Mouse (Mus musculus): Measurements from ENCODE around the gene Cwc22. TPM values are rescaled to one million over a fixed set of nuclear protein-coding genes. Genes with fewer than 3 reads are reported as not detected.
A peak's percentile ranks its signal among the peaks of the same experiment; 100 is the strongest.

Gene Cwc22
- 34.7 and 38.5 TPM in 2 replicates for polyA plus RNA-seq (2014; fragmentation: Nextera tagmentation; extraction: Ambion mirVana)

GRCm38 (mm10) chr2:77945596-77946485 is at the start of gene Cwc22:
Gene Cwc22 (minus strand): TSS chr2:77946375.
- WGBS = under 1% methylated on average over 55 of the region's 55 CpGs

GRCm38 (mm10) chr2:77993727-77994401 is 47.7 kb upstream of the Cwc22 start:
- H3K36me3 ChIP-seq (ENCODE audit: control insufficient read depth, insufficient read depth, low read length) = no peaks in the 10 kb centered on the region
- 70% methylated on average over 4 of the region's 4 CpGs for WGBS
- no peak overlapping the region for H3K9ac ChIP-seq (replicated peaks; ENCODE audit: low read depth, low read length)
- no peak overlapping the region for H3K27ac ChIP-seq (ENCODE audit: low read length)
- no peaks in the 10 kb centered on the region for H3K27me3 ChIP-seq (ENCODE audit: control insufficient read depth, insufficient read depth, low read length)
- no peaks in the 10 kb centered on the region for H3K9me3 ChIP-seq (ENCODE audit: control insufficient read depth, low read depth, low read length)
- H3K4me1 ChIP-seq (ENCODE audit: control insufficient read depth, insufficient read depth, low read length) = no peaks in the 10 kb centered on the region
- H3K4me2 ChIP-seq (replicated peaks; ENCODE audit: low read depth, low read length) = no peak overlapping the region
- ATAC-seq (ENCODE audit: insufficient number of reproducible peaks, insufficient read depth, low FRiP score, low read depth) = no peak
- H3K4me3 ChIP-seq (ENCODE audit: low read depth, low read length) = no peak overlapping the region

More at GRCm38 (mm10) chr2:77945596-77946485, at the start of gene Cwc22:
- no peaks in the 10 kb centered on the region for H3K36me3 ChIP-seq (ENCODE audit: control insufficient read depth, insufficient read depth, low read length)
- H3K9me3 ChIP-seq (ENCODE audit: control insufficient read depth, low read depth, low read length) = no peaks in the 10 kb centered on the region
- ATAC-seq (ENCODE audit: insufficient number of reproducible peaks, insufficient read depth, low FRiP score, low read depth) = peak; percentile 90
- H3K27ac ChIP-seq (ENCODE audit: low read length) = peak within 1 kb of the TSS; percentile 68
- peaks cover 11% of the 10 kb centered on the region; the same call in 1 of the 2 replicates for H3K4me1 ChIP-seq (ENCODE audit: control insufficient read depth, insufficient read depth, low read length)
- peak within 1 kb of the TSS; percentile 81 for H3K4me3 ChIP-seq (ENCODE audit: low read depth, low read length)
- peak within 1 kb of the TSS; percentile 59 for H3K4me2 ChIP-seq (replicated peaks; ENCODE audit: low read depth, low read length)
- H3K27me3 ChIP-seq (ENCODE audit: control insufficient read depth, insufficient read depth, low read length) = no peaks in the 10 kb centered on the region
- peak within 1 kb of the TSS; percentile 93 for H3K9ac ChIP-seq (replicated peaks; ENCODE audit: low read depth, low read length)

GRCm38 (mm10) chr2:77992951-77993604 is 46.9 kb upstream of the Cwc22 start:
- H3K27ac ChIP-seq (ENCODE audit: low read length) = no peak overlapping the region
- H3K36me3 ChIP-seq (ENCODE audit: control insufficient read depth, insufficient read depth, low read length) = no peaks in the 10 kb centered on the region
- no peak for ATAC-seq (ENCODE audit: insufficient number of reproducible peaks, insufficient read depth, low FRiP score, low read depth)
- 74% methylated on average over 3 of the region's 3 CpGs for WGBS
- H3K9ac ChIP-seq (replicated peaks; ENCODE audit: low read depth, low read length) = no peak overlapping the region
- H3K4me2 ChIP-seq (replicated peaks; ENCODE audit: low read depth, low read length) = no peak overlapping the region
- no peaks in the 10 kb centered on the region for H3K4me1 ChIP-seq (ENCODE audit: control insufficient read depth, insufficient read depth, low read length)
- H3K4me3 ChIP-seq (ENCODE audit: low read depth, low read length) = no peak overlapping the region
- no peaks in the 10 kb centered on the region for H3K27me3 ChIP-seq (ENCODE audit: control insufficient read depth, insufficient read depth, low read length)
- no peaks in the 10 kb centered on the region for H3K9me3 ChIP-seq (ENCODE audit: control insufficient read depth, low read depth, low read length)

- Histone ChIP-seq H3K4me3 (ENCODE audit: low read depth, low read length) (no peak overlapping the region), H3K36me3 (ENCODE audit: control insufficient read depth, insufficient read depth, low read length) (no peaks in the 10 kb centered on the region), H3K4me1 (ENCODE audit: control insufficient read depth, insufficient read depth, low read length) (no peaks in the 10 kb centered on the region), H3K27me3 (ENCODE audit: control insufficient read depth, insufficient read depth, low read length) (no peaks in the 10 kb centered on the region), H3K4me2 (replicated peaks; ENCODE audit: low read depth, low read length) (no peak overlapping the region), H3K27ac (ENCODE audit: low read length) (no peak overlapping the region), H3K9ac (replicated peaks; ENCODE audit: low read depth, low read length) (no peak overlapping the region), H3K9me3 (ENCODE audit: control insufficient read depth, low read depth, low read length) (no peaks in the 10 kb centered on the region)
- WGBS = 67% methylated on average over 2 of the region's 2 CpGs
- no peak for ATAC-seq (ENCODE audit: insufficient number of reproducible peaks, insufficient read depth, low FRiP score, low read depth)
Observed at GRCm38 (mm10) chr2:77990820-77991219, 44.6 kb upstream of the Cwc22 start.

- Histone ChIP-seq H3K4me2 (replicated peaks; ENCODE audit: low read depth, low read length) (no peak overlapping the region), H3K4me1 (ENCODE audit: control insufficient read depth, insufficient read depth, low read length) (no peaks in the 10 kb centered on the region), H3K9ac (replicated peaks; ENCODE audit: low read depth, low read length) (no peak overlapping the region), H3K36me3 (ENCODE audit: control insufficient read depth, insufficient read depth, low read length) (no peaks in the 10 kb centered on the region), H3K4me3 (ENCODE audit: low read depth, low read length) (no peak overlapping the region), H3K27me3 (ENCODE audit: control insufficient read depth, insufficient read depth, low read length) (no peaks in the 10 kb centered on the region), H3K27ac (ENCODE audit: low read length) (no peak overlapping the region), H3K9me3 (ENCODE audit: control insufficient read depth, low read depth, low read length) (no peaks in the 10 kb centered on the region)
- ATAC-seq (ENCODE audit: insufficient number of reproducible peaks, insufficient read depth, low FRiP score, low read depth) = no peak
Observed at GRCm38 (mm10) chr2:77990121-77990520, 43.9 kb upstream of the Cwc22 start.

- no peak overlapping the region for H3K9ac ChIP-seq (replicated peaks; ENCODE audit: low read depth, low read length)
- H3K27me3 ChIP-seq (ENCODE audit: control insufficient read depth, insufficient read depth, low read length) = no peaks in the 10 kb centered on the region
- H3K4me2 ChIP-seq (replicated peaks; ENCODE audit: low read depth, low read length) = no peak overlapping the region
- no peaks in the 10 kb centered on the region for H3K36me3 ChIP-seq (ENCODE audit: control insufficient read depth, insufficient read depth, low read length)
- ATAC-seq (ENCODE audit: insufficient number of reproducible peaks, insufficient read depth, low FRiP score, low read depth) = no peak
- WGBS = 71% methylated on average over 1 of the region's 1 CpGs
- no peaks in the 10 kb centered on the region for H3K4me1 ChIP-seq (ENCODE audit: control insufficient read depth, insufficient read depth, low read length)
- no peak overlapping the region for H3K27ac ChIP-seq (ENCODE audit: low read length)
- no peaks in the 10 kb centered on the region for H3K9me3 ChIP-seq (ENCODE audit: control insufficient read depth, low read depth, low read length)
- H3K4me3 ChIP-seq (ENCODE audit: low read depth, low read length) = no peak overlapping the region
Observed at GRCm38 (mm10) chr2:77989390-77989789, 43.2 kb upstream of the Cwc22 start.

- no peaks in the 10 kb centered on the region for H3K4me1 ChIP-seq (ENCODE audit: control insufficient read depth, insufficient read depth, low read length)
- H3K4me3 ChIP-seq (ENCODE audit: low read depth, low read length) = no peak overlapping the region
- no peaks in the 10 kb centered on the region for H3K9me3 ChIP-seq (ENCODE audit: control insufficient read depth, low read depth, low read length)
- no peaks in the 10 kb centered on the region for H3K36me3 ChIP-seq (ENCODE audit: control insufficient read depth, insufficient read depth, low read length)
- no peak overlapping the region for H3K9ac ChIP-seq (replicated peaks; ENCODE audit: low read depth, low read length)
- 64% methylated on average over 2 of the region's 2 CpGs for WGBS
- H3K4me2 ChIP-seq (replicated peaks; ENCODE audit: low read depth, low read length) = no peak overlapping the region
- ATAC-seq (ENCODE audit: insufficient number of reproducible peaks, insufficient read depth, low FRiP score, low read depth) = no peak
- no peak overlapping the region for H3K27ac ChIP-seq (ENCODE audit: low read length)
- no peaks in the 10 kb centered on the region for H3K27me3 ChIP-seq (ENCODE audit: control insufficient read depth, insufficient read depth, low read length)
Observed at GRCm38 (mm10) chr2:77985991-77986730, 40.0 kb upstream of the Cwc22 start.

GRCm38 (mm10) chr2:77984209-77984608 is 38.0 kb upstream of the Cwc22 start:
- no peaks in the 10 kb centered on the region for H3K36me3 ChIP-seq (ENCODE audit: control insufficient read depth, insufficient read depth, low read length)
- 73% methylated on average over 4 of the region's 4 CpGs for WGBS

More at GRCm38 (mm10) chr2:77984209-77984608, 38.0 kb upstream of the Cwc22 start:
- Histone ChIP-seq H3K9ac (replicated peaks; ENCODE audit: low read depth, low read length) (no peak overlapping the region), H3K9me3 (ENCODE audit: control insufficient read depth, low read depth, low read length) (no peaks in the 10 kb centered on the region), H3K4me1 (ENCODE audit: control insufficient read depth, insufficient read depth, low read length) (no peaks in the 10 kb centered on the region), H3K27me3 (ENCODE audit: control insufficient read depth, insufficient read depth, low read length) (no peaks in the 10 kb centered on the region), H3K4me3 (ENCODE audit: low read depth, low read length) (no peak overlapping the region), H3K27ac (ENCODE audit: low read length) (no peak overlapping the region), H3K4me2 (replicated peaks; ENCODE audit: low read depth, low read length) (no peak overlapping the region)
- ATAC-seq (ENCODE audit: insufficient number of reproducible peaks, insufficient read depth, low FRiP score, low read depth) = no peak
